In genomic region chr11:97439935-97440334, GRCm38 (mm10) we compare ENCODE assay signal across 8 mouse cellular contexts. TPM values are rescaled to one million over a fixed set of nuclear protein-coding genes. Genes with fewer than 3 reads are reported as not detected.
A peak's percentile ranks its signal among the peaks of the same experiment; 100 is the strongest.
DNase-seq lines count a peak whose midpoint lies in the region; ATAC-seq lines count a peak whose summit lies in the region.

No protein-coding gene starts in this region.

- peaks cover 12% of the 10 kb centered on the region for H3K36me3 ChIP-seq in heart, embryonic 16.5 days (ENCODE audit: control insufficient read depth, insufficient read depth)
- H3K36me3 ChIP-seq in macrophage (ENCODE audit: inconsistent target), result peaks cover 4% of the 10 kb centered on the region; the same call in 1 of the 2 replicates
- H3K36me3 ChIP-seq in stomach, embryonic 15.5 days, result peaks cover 7% of the 10 kb centered on the region

- DNase-seq in adipocyte (ENCODE audit: low spot score), result peak; percentile 67
- peak; percentile 90 for DNase-seq in kidney, postnatal 14 days
- no peak for DNase-seq in right cerebral cortex, postnatal 36 days (ENCODE audit: low spot score in 2 of 2)
- no peak for DNase-seq in cerebellum, adult 9-10 months

- peaks cover 45% of the 10 kb centered on the region for H3K79me2 ChIP-seq in macrophage (ENCODE audit: inconsistent target)

- peaks cover 75% of the 10 kb centered on the region for H3K4me1 ChIP-seq in heart, embryonic 16.5 days (ENCODE audit: control insufficient read depth, insufficient read depth, low read length)
- H3K4me1 ChIP-seq in stomach, embryonic 15.5 days, result peaks cover 74% of the 10 kb centered on the region

- peak overlapping the region; percentile 94 for H3K27ac ChIP-seq in heart, embryonic 16.5 days (ENCODE audit: low read length)
- 0 out of 2 replicates have a peak overlapping the region, but pooled peaks have one; percentile 97 for H3K27ac ChIP-seq in macrophage
- peak overlapping the region; percentile 90 for H3K27ac ChIP-seq in stomach, embryonic 15.5 days

- 0% methylated on average over 33 of the region's 37 CpGs for WGBS in heart, embryonic 16.5 days
- WGBS in macrophage (ENCODE audit: missing documents), result 5% methylated on average over 35 of the region's 37 CpGs
- 1% methylated on average over 26 of the region's 37 CpGs for WGBS in stomach, embryonic 15.5 days

- peak overlapping the region; percentile 83 for H3K9ac ChIP-seq in heart, embryonic 16.5 days (ENCODE audit: low read length)
- peak overlapping the region; percentile 53 for H3K9ac ChIP-seq in stomach, embryonic 15.5 days

- ATAC-seq in erythroblast, adult 5-6 weeks (replicated peaks; ENCODE audit: low FRiP score, poor library complexity, severe bottlenecking), result peak; percentile 59
- ATAC-seq in heart, embryonic 16.5 days (replicated peaks; ENCODE audit: extremely low read depth, insufficient read depth, low FRiP score), result peak; percentile 69
- peak; percentile 56; the same call in 1 of the 2 replicates for ATAC-seq in stomach, embryonic 15.5 days (ENCODE audit: insufficient read depth, low FRiP score, low read depth)

- no peaks in the 10 kb centered on the region for H3K9me3 ChIP-seq in heart, embryonic 16.5 days (replicated peaks; ENCODE audit: control insufficient read depth, low read length)
- H3K9me3 ChIP-seq in stomach, embryonic 15.5 days, result no peaks in the 10 kb centered on the region

- peak overlapping the region; percentile 67 for H3K4me2 ChIP-seq in heart, embryonic 16.5 days (ENCODE audit: low read depth, low read length)
- peak overlapping the region; percentile 79 for H3K4me2 ChIP-seq in stomach, embryonic 15.5 days

- peak overlapping the region; percentile 69 for H3K4me3 ChIP-seq in heart, embryonic 16.5 days (ENCODE audit: low read length)
- H3K4me3 ChIP-seq in macrophage (ENCODE audit: inconsistent target), result no peak overlapping the region
- peak overlapping the region; percentile 59 for H3K4me3 ChIP-seq in stomach, embryonic 15.5 days (replicated peaks)

- no peaks in the 10 kb centered on the region for H3K27me3 ChIP-seq in heart, embryonic 16.5 days (ENCODE audit: control insufficient read depth, insufficient read depth, low read length)
- no peaks in the 10 kb centered on the region for H3K27me3 ChIP-seq in stomach, embryonic 15.5 days (replicated peaks)

RNA-seq across cellular contexts. Expression of gene Arhgap23, which starts 24.6 kb away (rescaled TPM):
- total RNA-seq in erythroblast, adult 5-6 weeks (2015; ENCODE audit: low replicate concordance), result 21.3 and 21.9 TPM in 2 replicates
- 25.6 and 30.2 TPM in 2 replicates for total RNA-seq in erythroblast, adult 5-6 weeks (2017; ENCODE audit: low replicate concordance)
- 5.5 and 6.1 TPM in 2 replicates for polyA plus RNA-seq in heart, embryonic 16.5 days (2015; fragmentation: Nextera tagmentation; extraction: Ambion mirVana)
- 100 to 1,000 TPM in 4 of 26 experiments, 10 to 100 TPM in 22; 14.6 to 111 (median 58.5) TPM for total RNA-seq in macrophage (2018; cell fraction: chromatin; rRNA removed)
- 10 to 100 TPM; 10.1 to 29.1 (median 18.3) TPM for total RNA-seq in macrophage (2018; cell fraction: cytosol; rRNA removed)
- total RNA-seq in macrophage (2018; cell fraction: nucleus; rRNA removed), result 10 to 100 TPM; 13.7 to 87.8 (median 34.8) TPM
- 12.8 to 18.7 TPM (median 14.4 TPM) in 3 replicates for polyA plus RNA-seq in macrophage (2018)
- polyA plus RNA-seq in stomach, embryonic 15.5 days (2015; fragmentation: Nextera tagmentation; extraction: Ambion mirVana), result 6.1 and 6.2 TPM in 2 replicates

Comparison
In these comparisons a context has a peak if more than half of its experiments do, and no peak if none do; other contexts are left out.
1. DNase-seq: peak in adipocyte (single experiment) and kidney, postnatal 14 days (single experiment); none in right cerebral cortex, postnatal 36 days (0 of 2) and cerebellum, adult 9-10 months (single experiment).
2. Peak in every context shown above with its lines, with median percentiles within 50 percentile points of each other: ATAC-seq and H3K27ac ChIP-seq.